Comparison of ENCODE assay signal across 20 mouse cellular contexts in genomic region chr16:43552443-43552842, GRCm38 (mm10).
"Had no signal": no experiment of that assay in that cellular context is flagged by ENCODE, and none has a peak within 500 bp of the region (broad histone marks: within the 10 kb centered on the region; RNA-seq: fewer than 3 reads in every experiment).

No protein-coding gene starts in this region.

- H3K27me3 ChIP-seq: kidney, embryonic 15.5 days; limb, embryonic 13.5 days; liver, embryonic 13.5 days; midbrain, embryonic 12.5 days; midbrain, embryonic 15.5 days; neural tube, embryonic 12.5 days; neural tube, embryonic 15.5 days had no signal

- H3K9me3 ChIP-seq: kidney, embryonic 15.5 days; limb, embryonic 10.5 days; limb, embryonic 13.5 days; liver, embryonic 13.5 days; midbrain, embryonic 12.5 days; midbrain, embryonic 15.5 days; neural tube, embryonic 12.5 days; neural tube, embryonic 15.5 days had no signal

- H3K4me3 ChIP-seq: kidney, embryonic 15.5 days; limb, embryonic 10.5 days; limb, embryonic 13.5 days; liver, embryonic 13.5 days; midbrain, embryonic 12.5 days; midbrain, embryonic 15.5 days; neural tube, embryonic 12.5 days; neural tube, embryonic 15.5 days had no signal

- H3K36me3 ChIP-seq: kidney, embryonic 15.5 days; limb, embryonic 10.5 days; limb, embryonic 13.5 days; liver, embryonic 13.5 days; midbrain, embryonic 12.5 days; midbrain, embryonic 15.5 days; neural tube, embryonic 12.5 days; neural tube, embryonic 15.5 days had no signal

- DNase-seq: kidney, postnatal 10 days; kidney, postnatal 36 days; liver; liver, embryonic 13.5 days; lung, adult 2 months; right cerebral cortex, adult 18-20 months; right cerebral cortex, postnatal 14 days; right cerebral cortex, postnatal 4 days; thymus, adult 2 months; thymus, postnatal 14 days; thymus, postnatal 4 days had no signal

- H3K9ac ChIP-seq: kidney, embryonic 15.5 days; limb, embryonic 13.5 days; liver, embryonic 13.5 days; midbrain, embryonic 12.5 days; midbrain, embryonic 15.5 days; neural tube, embryonic 12.5 days; neural tube, embryonic 15.5 days had no signal

- ATAC-seq: midbrain, embryonic 15.5 days had no signal

- H3K27ac ChIP-seq: limb, embryonic 10.5 days; limb, embryonic 13.5 days; liver, embryonic 13.5 days; macrophage; midbrain, embryonic 12.5 days; midbrain, embryonic 15.5 days; neural tube, embryonic 12.5 days; neural tube, embryonic 15.5 days; stomach, postnatal 0 days had no signal

- H3K4me2 ChIP-seq: kidney, embryonic 15.5 days; limb, embryonic 13.5 days; liver, embryonic 13.5 days; midbrain, embryonic 12.5 days; midbrain, embryonic 15.5 days; neural tube, embryonic 12.5 days; neural tube, embryonic 15.5 days had no signal
